Mouse (Mus musculus) B cell, adult 67 days (primary cell): ENCODE data around the gene Cylc2. TPM values are rescaled to one million over a fixed set of nuclear protein-coding genes. Genes with fewer than 3 reads are reported as not detected.

Source experiments
- total RNA-seq, 2 experiments: library from RNA; stranded (reverse); gene quantifications; 4 replicates each; pipeline ENCODE4 v1.2.4; 2023

Cylc2 gene
- total RNA-seq: not detected

DNA sequence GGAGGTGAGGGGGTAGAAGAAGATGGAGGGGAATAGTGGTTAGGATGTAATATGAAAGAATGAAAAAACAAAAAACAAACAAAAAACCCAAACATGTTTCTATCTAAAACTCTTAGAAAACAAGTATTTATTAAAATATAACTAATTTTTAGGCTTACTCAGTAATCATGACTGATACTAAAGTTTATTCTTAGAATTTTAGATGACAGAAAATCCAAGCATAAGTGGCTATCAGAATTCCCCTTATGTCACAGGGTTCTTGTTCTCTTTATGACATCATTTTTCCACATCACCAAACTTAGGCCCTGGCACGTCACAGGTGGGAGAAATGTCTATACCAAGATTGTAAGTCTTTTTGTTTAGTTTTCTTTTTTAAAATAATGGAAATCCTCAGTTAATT, at the start of gene Cylc2:
Cylc2 (plus strand) TSS at position 301 of the 400 bp plus-strand sequence.

